In genomic region chr8:86203107-86203506, GRCm38 (mm10) we compare ENCODE assay signal across 26 mouse cellular contexts.
DNase-seq lines count a peak whose midpoint lies in the region; ATAC-seq and TF ChIP-seq lines count a peak whose summit lies in the region.
"Had no signal": no experiment of that assay in that cellular context is flagged by ENCODE, and none has a peak within 500 bp of the region (broad histone marks: within the 10 kb centered on the region; RNA-seq: fewer than 3 reads in every experiment).

No protein-coding gene starts in this region.

- 29% methylated on average over 9 of the region's 9 CpGs for WGBS in forebrain, postnatal 0 days
- 24% methylated on average over 9 of the region's 9 CpGs for WGBS in forebrain, embryonic 16.5 days
- 57% methylated on average over 9 of the region's 9 CpGs for WGBS in midbrain, embryonic 15.5 days
- WGBS in midbrain, embryonic 10.5 days = 63% methylated on average over 9 of the region's 9 CpGs
- WGBS in liver, postnatal 0 days (ENCODE audit: insufficient replicate concordance) = 51% methylated on average over 9 of the region's 9 CpGs
- WGBS in heart, embryonic 10.5 days = 63% methylated on average over 9 of the region's 9 CpGs
- WGBS in kidney, adult 2 months = 63% methylated on average over 9 of the region's 9 CpGs

- H3K4me1 ChIP-seq in forebrain, postnatal 0 days (ENCODE audit: insufficient read depth) = 0 out of 2 replicates have a peak, but pooled peaks cover 3% of the 10 kb centered on the region
- H3K4me1 ChIP-seq in forebrain, embryonic 16.5 days (replicated peaks; ENCODE audit: control insufficient read depth, insufficient read depth, low read length) = peaks cover 5% of the 10 kb centered on the region; the same call in 1 of the 2 replicates
- H3K4me1 ChIP-seq in midbrain, embryonic 15.5 days = peaks cover 8% of the 10 kb centered on the region; the same call in 1 of the 2 replicates
- H3K4me1 ChIP-seq in midbrain, embryonic 10.5 days = peaks cover 7% of the 10 kb centered on the region
- no peaks in the 10 kb centered on the region for H3K4me1 ChIP-seq in liver, postnatal 0 days (ENCODE audit: insufficient read depth)
- no peaks in the 10 kb centered on the region for H3K4me1 ChIP-seq in heart, embryonic 10.5 days
- no peaks in the 10 kb centered on the region for H3K4me1 ChIP-seq in kidney, adult 2 months (ENCODE audit: control insufficient read depth, insufficient read depth, low read length)
- H3K4me1 ChIP-seq: embryonic facial prominence, embryonic 12.5 days had no signal

- H3K9ac ChIP-seq in forebrain, postnatal 0 days = no peak overlapping the region
- H3K9ac ChIP-seq in forebrain, embryonic 16.5 days (replicated peaks; ENCODE audit: low read depth, low read length) = no peak overlapping the region
- no peak overlapping the region for H3K9ac ChIP-seq in midbrain, embryonic 15.5 days
- no peak overlapping the region for H3K9ac ChIP-seq in liver, postnatal 0 days (replicated peaks)
- H3K9ac ChIP-seq: embryonic facial prominence, embryonic 12.5 days; forebrain, embryonic 15.5 days; hindbrain, embryonic 14.5 days; limb, embryonic 15.5 days had no signal

- no peaks in the 10 kb centered on the region for H3K36me3 ChIP-seq in forebrain, postnatal 0 days (ENCODE audit: insufficient read depth)
- H3K36me3 ChIP-seq in forebrain, embryonic 16.5 days (ENCODE audit: control insufficient read depth, insufficient read depth) = no peaks in the 10 kb centered on the region
- no peaks in the 10 kb centered on the region for H3K36me3 ChIP-seq in midbrain, embryonic 15.5 days (replicated peaks)
- no peaks in the 10 kb centered on the region for H3K36me3 ChIP-seq in midbrain, embryonic 10.5 days
- no peaks in the 10 kb centered on the region for H3K36me3 ChIP-seq in liver, postnatal 0 days (replicated peaks; ENCODE audit: insufficient read depth, low read length)
- no peaks in the 10 kb centered on the region for H3K36me3 ChIP-seq in heart, embryonic 10.5 days
- no peaks in the 10 kb centered on the region for H3K36me3 ChIP-seq in kidney, adult 2 months (ENCODE audit: control insufficient read depth, insufficient read depth, low read length)
- H3K36me3 ChIP-seq: embryonic facial prominence, embryonic 12.5 days; forebrain, embryonic 15.5 days; limb, embryonic 15.5 days had no signal

- no peak overlapping the region for H3K4me3 ChIP-seq in forebrain, postnatal 0 days (ENCODE audit: low read depth, low read length)
- no peak overlapping the region for H3K4me3 ChIP-seq in forebrain, embryonic 16.5 days (replicated peaks; ENCODE audit: low read length)
- no peak overlapping the region for H3K4me3 ChIP-seq in midbrain, embryonic 15.5 days
- no peak overlapping the region for H3K4me3 ChIP-seq in midbrain, embryonic 10.5 days
- H3K4me3 ChIP-seq in liver, postnatal 0 days (ENCODE audit: low read depth, low read length) = no peak overlapping the region
- H3K4me3 ChIP-seq in heart, embryonic 10.5 days = no peak overlapping the region
- H3K4me3 ChIP-seq in kidney, adult 2 months (ENCODE audit: insufficient read depth, low read depth, low read length) = no peak overlapping the region
- H3K4me3 ChIP-seq: embryonic facial prominence, embryonic 12.5 days; erythroblast, embryonic 14.5 days; forebrain, embryonic 15.5 days; limb, embryonic 15.5 days had no signal

- no peaks in the 10 kb centered on the region for H3K27me3 ChIP-seq in forebrain, postnatal 0 days (ENCODE audit: insufficient read depth, low read length)
- H3K27me3 ChIP-seq in forebrain, embryonic 16.5 days (replicated peaks; ENCODE audit: control insufficient read depth, insufficient read depth, low read length) = no peaks in the 10 kb centered on the region
- no peaks in the 10 kb centered on the region for H3K27me3 ChIP-seq in midbrain, embryonic 15.5 days (replicated peaks)
- H3K27me3 ChIP-seq in midbrain, embryonic 10.5 days (ENCODE audit: low read depth, poor library complexity, severe bottlenecking) = no peaks in the 10 kb centered on the region
- H3K27me3 ChIP-seq in liver, postnatal 0 days (ENCODE audit: insufficient read depth, low read length) = no peaks in the 10 kb centered on the region
- H3K27me3 ChIP-seq in heart, embryonic 10.5 days (ENCODE audit: insufficient read depth, poor library complexity, severe bottlenecking) = no peaks in the 10 kb centered on the region
- H3K27me3 ChIP-seq in kidney, adult 2 months (replicated peaks; ENCODE audit: control insufficient read depth, insufficient read depth, low read length) = no peaks in the 10 kb centered on the region
- H3K27me3 ChIP-seq: CH12.LX; embryonic facial prominence, embryonic 12.5 days; forebrain, embryonic 15.5 days; limb, embryonic 15.5 days had no signal

- H3K27ac ChIP-seq in forebrain, postnatal 0 days (ENCODE audit: low read depth, low read length) = no peak overlapping the region
- no peak overlapping the region for H3K27ac ChIP-seq in forebrain, embryonic 16.5 days (ENCODE audit: low read length)
- H3K27ac ChIP-seq in midbrain, embryonic 15.5 days = 0 out of 2 replicates have a peak overlapping the region, but pooled peaks have one; percentile 2
- no peak overlapping the region for H3K27ac ChIP-seq in midbrain, embryonic 10.5 days (replicated peaks)
- H3K27ac ChIP-seq in liver, postnatal 0 days (ENCODE audit: low read depth) = peak overlapping the region; percentile 48; the same call in 1 of the 2 replicates
- H3K27ac ChIP-seq in heart, embryonic 10.5 days = no peak overlapping the region
- no peak overlapping the region for H3K27ac ChIP-seq in kidney, adult 2 months (ENCODE audit: insufficient read depth, low read depth, low read length)
- H3K27ac ChIP-seq: embryonic facial prominence, embryonic 12.5 days; forebrain, embryonic 15.5 days; hindbrain, embryonic 14.5 days; limb, embryonic 15.5 days; macrophage had no signal

- H3K4me2 ChIP-seq in forebrain, postnatal 0 days (ENCODE audit: low read depth) = no peak overlapping the region
- no peak overlapping the region for H3K4me2 ChIP-seq in forebrain, embryonic 16.5 days (ENCODE audit: low read length)
- no peak overlapping the region for H3K4me2 ChIP-seq in midbrain, embryonic 15.5 days
- H3K4me2 ChIP-seq in liver, postnatal 0 days (ENCODE audit: low read depth, low read length) = no peak overlapping the region
- H3K4me2 ChIP-seq: embryonic facial prominence, embryonic 12.5 days; forebrain, embryonic 15.5 days; heart, embryonic 11.5 days; hindbrain, embryonic 14.5 days; limb, embryonic 15.5 days had no signal

- TF ChIP-seq POLR2A in kidney, adult 2 months (IDR thresholded peaks at IDR 0.05; ENCODE audit: low read depth, low read length) = no peak

- TF ChIP-seq EP300 in liver, postnatal 0 days (IDR thresholded peaks at IDR 0.05; ENCODE audit: low read depth) = no peak

- DNase-seq in forebrain, postnatal 0 days = no peak
- DNase-seq in midbrain, embryonic 10.5 days (ENCODE audit: low spot score) = no peak
- peak; percentile 31 for DNase-seq in liver, postnatal 0 days
- DNase-seq in gastrocnemius, postnatal 25 days = no peak
- DNase-seq in heart, embryonic 10.5 days (ENCODE audit: low spot score) = no peak
- DNase-seq in kidney, adult 2 months = no peak
- DNase-seq: adrenal gland, postnatal 25 days; cerebellum, adult 8-10 months; heart, postnatal 10 days; kidney, postnatal 10 days; layer of hippocampus, postnatal 36 days; right cerebral cortex, postnatal 14 days; spleen, adult 18-20 months; thymus, postnatal 4 days had no signal

- 0 out of 2 replicates have a peak, but pooled peaks have one; percentile 9 for TF ChIP-seq CTCF in forebrain, postnatal 0 days (IDR thresholded peaks at IDR 0.05; ENCODE audit: low read depth)
- TF ChIP-seq CTCF in liver, postnatal 0 days (IDR thresholded peaks at IDR 0.05; ENCODE audit: low read depth) = no peak
- TF ChIP-seq CTCF in kidney, adult 2 months (conservative IDR thresholded peaks at IDR 0.05; ENCODE audit: insufficient read depth, insufficient read length, low read depth, low read length) = no peak

- H3K9me3 ChIP-seq in forebrain, postnatal 0 days (ENCODE audit: low read length) = no peaks in the 10 kb centered on the region
- no peaks in the 10 kb centered on the region for H3K9me3 ChIP-seq in forebrain, embryonic 16.5 days (ENCODE audit: control insufficient read depth, low read length)
- H3K9me3 ChIP-seq in midbrain, embryonic 15.5 days = no peaks in the 10 kb centered on the region
- H3K9me3 ChIP-seq in midbrain, embryonic 10.5 days (replicated peaks) = no peaks in the 10 kb centered on the region
- no peaks in the 10 kb centered on the region for H3K9me3 ChIP-seq in liver, postnatal 0 days (ENCODE audit: low read length)
- no peaks in the 10 kb centered on the region for H3K9me3 ChIP-seq in heart, embryonic 10.5 days
- H3K9me3 ChIP-seq: embryonic facial prominence, embryonic 12.5 days; forebrain, embryonic 15.5 days; limb, embryonic 15.5 days had no signal

- no peak for ATAC-seq in forebrain, postnatal 0 days
- no peak for ATAC-seq in forebrain, embryonic 16.5 days
- ATAC-seq in midbrain, embryonic 15.5 days (replicated peaks) = no peak
- peak; percentile 71 for ATAC-seq in liver, postnatal 0 days
- ATAC-seq: forebrain, embryonic 15.5 days; intestine, embryonic 16.5 days; midbrain, embryonic 16.5 days had no signal

Comparison
In these comparisons a context has a peak if more than half of its experiments do, and no peak if none do; other contexts are left out.
1. H3K27ac ChIP-seq: peak in midbrain, embryonic 15.5 days (single experiment) and liver, postnatal 0 days (single experiment); none in forebrain, postnatal 0 days (single experiment), forebrain, embryonic 16.5 days (single experiment), midbrain, embryonic 10.5 days (single experiment), heart, embryonic 10.5 days (single experiment) and kidney, adult 2 months (single experiment).